Mouse (Mus musculus): Measurements from ENCODE around the gene Hdac9. TPM values are rescaled to one million over a fixed set of nuclear protein-coding genes. Genes with fewer than 3 reads are reported as not detected.
"Not testable (repeated sequence)": the region's sequence is repeated elsewhere in the genome, so short reads cannot be mapped to it uniquely, and the experiment has no call there.

Gene Hdac9
- polyA plus RNA-seq, 1 experiment from 2014 or later: 7.6 TPM

DNA sequence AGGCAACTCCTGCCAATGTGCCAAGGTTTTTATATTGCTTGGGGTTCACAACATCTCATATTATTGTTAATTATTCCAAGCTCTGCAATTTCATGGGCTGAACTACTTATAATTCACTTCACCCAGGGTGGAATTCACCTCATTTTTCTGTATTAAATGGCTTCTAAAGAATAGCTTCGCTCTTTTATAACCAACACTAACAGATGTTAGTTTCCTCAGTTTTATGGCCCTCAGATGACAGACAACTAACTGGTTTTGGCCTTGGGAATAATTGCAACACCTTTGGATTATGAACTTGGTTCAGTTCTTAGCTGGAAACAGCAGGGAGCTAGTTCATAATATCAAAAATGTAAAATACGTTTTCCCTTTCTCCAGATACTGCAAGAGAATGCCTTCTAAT lies 839.9 kb downstream of the Hdac9 start:
- ATAC-seq (ENCODE audit: insufficient read depth) (no peak), DNase-seq (no peak)
- Histone ChIP-seq H3K9me3 (ENCODE audit: low read depth, low read length) (no peaks in the 10 kb centered on the region), H3K27me3 (ENCODE audit: insufficient read depth, low read length) (no peaks in the 10 kb centered on the region), H3K27ac (ENCODE audit: low read depth) (no peak overlapping the region), H3K4me2 (no peak overlapping the region), H3K36me3 (ENCODE audit: insufficient read depth) (no peaks in the 10 kb centered on the region), H3K4me3 (ENCODE audit: low read depth, low read length) (no peak overlapping the region), H3K4me1 (ENCODE audit: insufficient read depth) (no peaks in the 10 kb centered on the region), H3K9ac (no peak overlapping the region)
- WGBS: 80% methylated on average over 2 of the region's 2 CpGs
- no peak for TF ChIP-seq CTCF (IDR thresholded peaks at IDR 0.05; ENCODE audit: low read depth)

DNA sequence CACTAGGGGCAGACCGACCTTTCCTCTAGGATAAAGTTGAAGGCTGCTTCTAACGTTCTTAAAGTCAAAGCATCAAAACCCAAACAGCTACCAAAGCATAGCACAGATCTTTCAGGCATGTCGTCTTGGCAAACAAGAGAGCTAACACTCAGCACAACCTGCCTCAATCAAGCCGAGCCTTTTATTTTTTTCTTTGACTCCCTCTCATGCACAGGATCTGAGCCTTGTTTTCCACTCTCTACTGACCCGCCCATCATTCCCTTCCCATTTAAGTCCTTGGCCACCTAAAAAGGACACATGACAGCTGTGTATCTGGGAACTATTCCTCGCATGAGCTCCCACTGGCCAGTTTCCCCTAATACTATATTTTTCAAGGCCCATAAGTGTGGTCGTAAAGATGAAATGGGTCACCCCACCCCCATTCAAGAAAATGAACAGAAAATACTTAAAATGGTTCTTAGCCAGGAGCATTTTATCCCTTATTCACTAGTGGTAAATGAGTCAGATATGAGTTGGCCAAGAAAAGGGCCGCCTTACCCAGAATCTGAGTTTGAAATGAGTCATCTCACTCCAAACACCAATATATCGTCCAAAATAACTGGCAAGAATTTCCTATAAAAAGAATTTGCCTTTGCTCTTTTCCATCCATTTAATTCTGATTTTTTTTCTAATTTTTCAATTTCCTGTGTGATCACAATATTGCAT lies 840.9 kb downstream of the Hdac9 start:
- no peak for TF ChIP-seq CTCF (IDR thresholded peaks at IDR 0.05; ENCODE audit: low read depth)
- Histone ChIP-seq H3K4me3 (ENCODE audit: low read depth, low read length) (no peak overlapping the region), H3K36me3 (ENCODE audit: insufficient read depth) (no peaks in the 10 kb centered on the region), H3K27ac (ENCODE audit: low read depth) (no peak overlapping the region), H3K4me1 (ENCODE audit: insufficient read depth) (no peaks in the 10 kb centered on the region), H3K27me3 (ENCODE audit: insufficient read depth, low read length) (no peaks in the 10 kb centered on the region), H3K9ac (no peak overlapping the region), H3K9me3 (ENCODE audit: low read depth, low read length) (no peaks in the 10 kb centered on the region), H3K4me2 (no peak overlapping the region)
- WGBS: 68% methylated on average over 9 of the region's 9 CpGs
- ATAC-seq (ENCODE audit: insufficient read depth) (no peak), DNase-seq (no peak)

DNA sequence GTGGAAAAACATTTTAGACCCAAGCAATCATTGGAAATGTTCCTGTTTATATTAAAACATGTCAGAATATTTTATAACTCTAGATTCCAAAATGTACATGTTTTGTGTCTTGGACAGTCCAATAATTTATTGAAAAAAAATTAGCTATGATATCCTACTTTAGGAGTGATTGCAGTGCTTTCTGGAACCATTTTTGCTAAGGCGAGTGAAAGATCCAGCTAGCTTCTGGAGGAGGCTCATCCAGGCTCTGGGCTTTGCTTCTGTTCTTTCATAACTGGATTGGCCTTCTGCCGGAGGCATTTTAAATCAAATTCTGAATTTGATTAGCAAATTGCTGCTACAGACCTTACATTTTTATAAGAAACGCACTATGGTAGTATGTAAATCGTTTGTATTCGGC lies 864.4 kb downstream of the Hdac9 start:
- no peak for DNase-seq
- 69% methylated on average over 5 of the region's 5 CpGs for WGBS
- no peak for TF ChIP-seq CTCF (IDR thresholded peaks at IDR 0.05; ENCODE audit: low read depth)
- Histone ChIP-seq H3K4me3 (ENCODE audit: low read depth, low read length) (no peak overlapping the region), H3K9ac (no peak overlapping the region), H3K4me1 (ENCODE audit: insufficient read depth) (peaks cover 4% of the 10 kb centered on the region; the same call in 1 of the 2 replicates), H3K4me2 (no peak overlapping the region), H3K27ac (ENCODE audit: low read depth) (no peak overlapping the region), H3K36me3 (ENCODE audit: insufficient read depth) (no peaks in the 10 kb centered on the region), H3K27me3 (ENCODE audit: insufficient read depth, low read length) (no peaks in the 10 kb centered on the region), H3K9me3 (ENCODE audit: low read depth, low read length) (no peaks in the 10 kb centered on the region)
- ATAC-seq (ENCODE audit: insufficient read depth): peak; percentile 54

DNA sequence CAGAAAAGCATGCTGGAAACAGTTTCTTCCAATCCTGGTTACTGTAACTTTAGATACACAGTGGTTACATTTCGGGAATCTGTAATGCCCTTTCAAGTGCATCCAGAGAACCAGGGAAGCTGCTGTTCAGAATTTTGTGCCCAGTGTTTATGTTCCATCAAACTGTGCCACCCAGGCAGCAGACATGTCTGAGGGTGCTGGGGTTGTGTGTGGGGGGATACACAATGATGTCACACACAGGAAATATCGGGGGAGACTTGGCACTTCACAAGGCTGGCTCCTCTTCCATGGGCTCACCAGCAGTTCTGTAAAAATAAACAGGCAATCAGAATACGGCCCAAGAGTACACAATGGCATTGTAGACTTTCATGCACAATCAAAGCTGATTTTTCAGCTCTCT lies 864.9 kb downstream of the Hdac9 start:
- no peaks in the 10 kb centered on the region for H3K36me3 ChIP-seq (ENCODE audit: insufficient read depth)
- ATAC-seq (ENCODE audit: insufficient read depth): peak; percentile 89
- H3K27me3 ChIP-seq (ENCODE audit: insufficient read depth, low read length): no peaks in the 10 kb centered on the region
- WGBS: 21% methylated on average over 3 of the region's 3 CpGs
- H3K4me3 ChIP-seq (ENCODE audit: low read depth, low read length): no peak overlapping the region
- H3K4me1 ChIP-seq (ENCODE audit: insufficient read depth): peaks cover 4% of the 10 kb centered on the region; the same call in 1 of the 2 replicates
- peak; percentile 57 for DNase-seq
- no peak overlapping the region for H3K9ac ChIP-seq
- H3K9me3 ChIP-seq (ENCODE audit: low read depth, low read length): no peaks in the 10 kb centered on the region
- no peak for TF ChIP-seq CTCF (IDR thresholded peaks at IDR 0.05; ENCODE audit: low read depth)
- peak overlapping the region; percentile 24; the same call in 1 of the 2 replicates for H3K27ac ChIP-seq (ENCODE audit: low read depth)
- no peak overlapping the region for H3K4me2 ChIP-seq

DNA sequence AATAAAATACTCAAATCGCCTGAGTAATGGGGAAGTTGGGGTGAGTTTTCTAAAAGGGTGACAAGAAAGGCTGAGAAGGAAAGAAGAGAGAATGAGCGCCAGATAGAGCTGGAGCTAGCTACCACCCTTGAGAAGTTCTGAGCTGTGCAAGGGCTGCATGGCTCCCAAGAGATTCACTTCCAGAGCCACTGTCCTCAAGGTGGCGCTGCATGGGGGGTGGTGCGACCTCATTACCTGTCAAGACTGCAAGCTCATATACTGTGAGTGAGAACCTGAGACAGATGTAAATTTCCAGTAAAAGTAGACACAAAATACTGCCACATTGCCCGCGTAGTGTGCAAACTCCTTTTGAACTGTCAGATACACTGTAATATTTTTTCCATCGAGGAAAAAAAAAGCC lies 865.8 kb downstream of the Hdac9 start:
- Histone ChIP-seq H3K9me3 (ENCODE audit: low read depth, low read length) (no peaks in the 10 kb centered on the region), H3K27ac (ENCODE audit: low read depth) (peak overlapping the region; percentile 24; the same call in 1 of the 2 replicates)
- peak; percentile 27 for DNase-seq

DNA sequence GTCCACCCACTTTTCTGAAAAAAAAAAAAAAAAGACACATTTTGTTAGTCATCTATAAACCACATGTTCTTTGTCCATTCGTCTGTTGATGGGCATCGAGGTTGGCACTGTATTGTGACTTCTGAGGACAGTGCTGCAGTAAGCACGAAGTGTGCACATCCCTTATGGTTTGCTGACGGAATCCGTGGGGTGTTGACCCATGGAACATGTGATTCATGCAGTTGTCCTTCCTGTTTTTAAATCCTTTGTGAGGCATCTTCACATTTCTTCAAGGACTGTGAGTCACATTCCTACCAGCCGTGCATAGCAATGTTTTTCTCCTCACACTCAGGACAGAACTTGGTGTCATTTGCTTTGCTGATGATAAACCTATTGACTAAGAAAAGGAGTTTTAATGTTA lies 875.9 kb downstream of the Hdac9 start:
- Histone ChIP-seq H3K27ac (ENCODE audit: low read depth) (no peak overlapping the region), H3K36me3 (ENCODE audit: insufficient read depth) (no peaks in the 10 kb centered on the region), H3K9me3 (ENCODE audit: low read depth, low read length) (no peaks in the 10 kb centered on the region), H3K4me3 (ENCODE audit: low read depth, low read length) (no peak overlapping the region), H3K4me2 (no peak overlapping the region), H3K9ac (no peak overlapping the region), H3K27me3 (ENCODE audit: insufficient read depth, low read length) (no peaks in the 10 kb centered on the region), H3K4me1 (ENCODE audit: insufficient read depth) (no peaks in the 10 kb centered on the region)
- DNase-seq (no peak), ATAC-seq (ENCODE audit: insufficient read depth) (no peak)
- WGBS: 85% methylated on average over 6 of the region's 6 CpGs
- TF ChIP-seq CTCF (IDR thresholded peaks at IDR 0.05; ENCODE audit: low read depth): no peak

More for the DNA sequence above, 865.8 kb downstream of the Hdac9 start:
- Histone ChIP-seq H3K4me1 (ENCODE audit: insufficient read depth) (peaks cover 4% of the 10 kb centered on the region; the same call in 1 of the 2 replicates), H3K4me3 (ENCODE audit: low read depth, low read length) (no peak overlapping the region), H3K27me3 (ENCODE audit: insufficient read depth, low read length) (no peaks in the 10 kb centered on the region), H3K4me2 (no peak overlapping the region), H3K36me3 (ENCODE audit: insufficient read depth) (no peaks in the 10 kb centered on the region), H3K9ac (no peak overlapping the region)
- peak; percentile 26; the same call in 1 of the 2 replicates for TF ChIP-seq CTCF (IDR thresholded peaks at IDR 0.05; ENCODE audit: low read depth)
- no peak for ATAC-seq (ENCODE audit: insufficient read depth)
- 51% methylated on average over 7 of the region's 7 CpGs for WGBS

DNA sequence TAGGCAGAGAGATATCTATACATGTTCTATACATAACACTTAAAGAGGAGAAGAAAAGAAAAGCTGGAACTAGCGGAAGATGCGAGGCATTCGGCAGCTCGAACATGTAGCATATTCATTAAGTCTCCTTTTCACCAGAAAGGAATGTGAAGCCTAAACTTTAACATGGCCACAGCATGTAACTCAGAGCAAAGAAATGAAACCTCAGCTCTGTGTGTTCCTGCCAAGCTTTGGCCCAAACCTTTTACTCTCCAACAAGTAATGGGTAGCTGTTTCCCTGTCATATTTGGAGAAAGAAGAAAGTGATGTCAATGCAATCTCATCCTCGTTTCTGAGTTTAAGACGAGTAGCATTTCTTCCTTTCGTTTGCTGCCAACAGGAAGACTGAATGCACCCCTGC lies 876.8 kb downstream of the Hdac9 start:
- 53% methylated on average over 7 of the region's 7 CpGs for WGBS
- ATAC-seq (ENCODE audit: insufficient read depth) (no peak), DNase-seq (peak; percentile 8)
- Histone ChIP-seq H3K9me3 (ENCODE audit: low read depth, low read length) (no peaks in the 10 kb centered on the region), H3K4me1 (ENCODE audit: insufficient read depth) (no peaks in the 10 kb centered on the region), H3K27ac (ENCODE audit: low read depth) (no peak overlapping the region), H3K36me3 (ENCODE audit: insufficient read depth) (no peaks in the 10 kb centered on the region), H3K4me2 (no peak overlapping the region), H3K9ac (no peak overlapping the region), H3K4me3 (ENCODE audit: low read depth, low read length) (no peak overlapping the region), H3K27me3 (ENCODE audit: insufficient read depth, low read length) (no peaks in the 10 kb centered on the region)
- TF ChIP-seq CTCF (IDR thresholded peaks at IDR 0.05; ENCODE audit: low read depth): no peak

DNA sequence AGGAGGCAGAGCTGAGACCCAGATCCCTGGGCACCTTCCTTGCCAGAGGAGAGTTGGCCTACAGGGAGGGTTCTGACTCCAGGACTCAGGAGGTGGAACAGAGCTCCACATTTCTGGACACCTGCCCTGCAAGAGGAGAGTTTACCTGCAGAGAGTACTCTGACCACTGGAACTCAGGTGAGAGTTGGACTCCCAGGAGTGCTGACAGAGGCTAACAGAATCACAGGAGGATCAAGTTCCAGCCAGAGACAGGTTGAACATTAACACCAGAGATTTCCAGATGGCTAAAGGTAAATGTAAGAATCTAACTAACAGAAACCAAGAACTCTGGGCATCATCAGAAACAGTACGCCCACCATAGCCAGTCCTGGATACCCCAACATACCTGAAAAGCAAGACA lies 907.1 kb downstream of the Hdac9 start:
- not testable (repeated sequence) for DNase-seq; H3K9ac ChIP-seq; H3K4me1 ChIP-seq (ENCODE audit: insufficient read depth); H3K27me3 ChIP-seq (ENCODE audit: insufficient read depth, low read length); H3K27ac ChIP-seq (ENCODE audit: low read depth); H3K4me3 ChIP-seq (ENCODE audit: low read depth, low read length); H3K9me3 ChIP-seq (ENCODE audit: low read depth, low read length); ATAC-seq (ENCODE audit: insufficient read depth); H3K4me2 ChIP-seq; H3K36me3 ChIP-seq (ENCODE audit: insufficient read depth)
- WGBS: 91% methylated on average over 1 of the region's 1 CpGs

Other genes with a start within 250 kb of the Hdac9 start
- gene Prps1l1, start 67.7 kb upstream of the Hdac9 start, polyA plus RNA-seq (2014; fragmentation: Nextera tagmentation; extraction: Ambion mirVana): not detected in 2 replicates
- gene Snx13, start 130.1 kb upstream of the Hdac9 start, polyA plus RNA-seq (2014; fragmentation: Nextera tagmentation; extraction: Ambion mirVana): 23.4 and 27.6 TPM in 2 replicates

Measured in lung, embryonic 14.5 days (tissue).